Mouse (Mus musculus): ENCODE results near the gene Fgfr2. TPM values are rescaled to one million over a fixed set of nuclear protein-coding genes. Genes with fewer than 3 reads are reported as not detected.

The Fgfr2 gene
- total RNA-seq, 1 experiment: 37.5 TPM

- Histone ChIP-seq H3K36me3 (ENCODE audit: control insufficient read depth, insufficient read depth, low read length, poor library complexity, severe bottlenecking) (no peaks in the 10 kb centered on the region), H3K4me3 (ENCODE audit: insufficient read depth in 1 of 2, low read depth in 1 of 2, low read length in 2 of 2, poor library complexity in 1 of 2, severe bottlenecking in 1 of 2) (peak overlapping the region; percentile 77 to 87), H3K9me3 (ENCODE audit: control insufficient read depth, insufficient read depth, low read depth, low read length) (no peaks in the 10 kb centered on the region), H3K4me1 (ENCODE audit: control insufficient read depth in 2 of 2, insufficient read depth in 2 of 2, low read length in 2 of 2, poor library complexity in 1 of 2) (peaks cover 9 to 18% of the 10 kb centered on the region in 2 experiments), H3K27ac (ENCODE audit: insufficient read depth, low read depth, low read length, poor library complexity, severe bottlenecking) (peak overlapping the region; percentile 71), H3K9ac (ENCODE audit: insufficient read depth, low read depth, low read length, poor library complexity, severe bottlenecking) (peak overlapping the region; percentile 93)
- peak; percentile 59 for DNase-seq (ENCODE audit: low read depth, low spot score)
- no peak for TF ChIP-seq ZC3H11A (IDR thresholded peaks at IDR 0.05; ENCODE audit: borderline replicate concordance, low read depth, low read length)
- no peak for TF ChIP-seq ZNF384 (IDR thresholded peaks at IDR 0.05; ENCODE audit: low read depth, low read length)
- no peak for TF ChIP-seq MAFK (IDR thresholded peaks at IDR 0.05; ENCODE audit: insufficient read depth, low read depth, low read length)
- no peak for TF ChIP-seq CHD2 (IDR thresholded peaks at IDR 0.05; ENCODE audit: low read depth, low read length)
- no peak; the same call in 1 of the 2 replicates for TF ChIP-seq HCFC1 (IDR thresholded peaks at IDR 0.05; ENCODE audit: borderline replicate concordance, insufficient read depth, low read length)
- in situ Hi-C loops (cut with MboI; ENCODE audit: low sequenced_read_pairs in 2 of 2, unreplicated experiment in 2 of 2): no loop called here
Observed at GRCm38 (mm10) chr7:130645994-130646761, 2477.0 kb downstream of the Fgfr2 start.

- Histone ChIP-seq H3K36me3 (ENCODE audit: control insufficient read depth, insufficient read depth, low read length, poor library complexity, severe bottlenecking) (no peaks in the 10 kb centered on the region), H3K9me3 (ENCODE audit: control insufficient read depth, insufficient read depth, low read depth, low read length) (no peaks in the 10 kb centered on the region), H3K9ac (ENCODE audit: insufficient read depth, low read depth, low read length, poor library complexity, severe bottlenecking) (peak overlapping the region; percentile 93), H3K4me3 (ENCODE audit: insufficient read depth in 1 of 2, low read depth in 1 of 2, low read length in 2 of 2, poor library complexity in 1 of 2, severe bottlenecking in 1 of 2) (peak overlapping the region; percentile 77 to 87), H3K4me1 (ENCODE audit: control insufficient read depth in 2 of 2, insufficient read depth in 2 of 2, low read length in 2 of 2, poor library complexity in 1 of 2) (peaks cover 9 to 18% of the 10 kb centered on the region in 2 experiments), H3K27ac (ENCODE audit: insufficient read depth, low read depth, low read length, poor library complexity, severe bottlenecking) (peak overlapping the region; percentile 71)
- in situ Hi-C loops (cut with MboI; ENCODE audit: low sequenced_read_pairs in 2 of 2, unreplicated experiment in 2 of 2): no loop called here
- DNase-seq (ENCODE audit: low read depth, low spot score): no peak
- peak; percentile 31; the same call in 1 of the 2 replicates for TF ChIP-seq MAFK (IDR thresholded peaks at IDR 0.05; ENCODE audit: insufficient read depth, low read depth, low read length)
- no peak for TF ChIP-seq CHD2 (IDR thresholded peaks at IDR 0.05; ENCODE audit: low read depth, low read length)
- TF ChIP-seq HCFC1 (IDR thresholded peaks at IDR 0.05; ENCODE audit: borderline replicate concordance, insufficient read depth, low read length): no peak
Observed at GRCm38 (mm10) chr7:130645332-130645993, 2477.7 kb downstream of the Fgfr2 start.

GRCm38 (mm10) chr7:130640681-130641080, 2482.5 kb downstream of the Fgfr2 start:
- Histone ChIP-seq H3K4me1 (ENCODE audit: control insufficient read depth in 2 of 2, insufficient read depth in 2 of 2, low read length in 2 of 2, poor library complexity in 1 of 2) (peaks cover 2 to 4% of the 10 kb centered on the region in 2 experiments; a peak in 2 of 4 replicates), H3K4me3 (ENCODE audit: insufficient read depth in 1 of 2, low read depth in 1 of 2, low read length in 2 of 2, poor library complexity in 1 of 2, severe bottlenecking in 1 of 2) (no peak overlapping the region), H3K9ac (ENCODE audit: insufficient read depth, low read depth, low read length, poor library complexity, severe bottlenecking) (no peak overlapping the region), H3K9me3 (ENCODE audit: control insufficient read depth, insufficient read depth, low read depth, low read length) (no peaks in the 10 kb centered on the region), H3K27ac (ENCODE audit: insufficient read depth, low read depth, low read length, poor library complexity, severe bottlenecking) (no peak overlapping the region), H3K36me3 (ENCODE audit: control insufficient read depth, insufficient read depth, low read length, poor library complexity, severe bottlenecking) (no peaks in the 10 kb centered on the region)
- no peak for DNase-seq (ENCODE audit: low read depth, low spot score)
- no peak for TF ChIP-seq ZC3H11A (IDR thresholded peaks at IDR 0.05; ENCODE audit: borderline replicate concordance, low read depth, low read length)
- TF ChIP-seq ZNF384 (IDR thresholded peaks at IDR 0.05; ENCODE audit: low read depth, low read length): no peak
- TF ChIP-seq CHD2 (IDR thresholded peaks at IDR 0.05; ENCODE audit: low read depth, low read length): no peak
- no peak for TF ChIP-seq HCFC1 (IDR thresholded peaks at IDR 0.05; ENCODE audit: borderline replicate concordance, insufficient read depth, low read length)
- no peak for TF ChIP-seq MAFK (IDR thresholded peaks at IDR 0.05; ENCODE audit: insufficient read depth, low read depth, low read length)
- in situ Hi-C loops (cut with MboI; ENCODE audit: low sequenced_read_pairs in 2 of 2, unreplicated experiment in 2 of 2): no loop called here

DNA sequence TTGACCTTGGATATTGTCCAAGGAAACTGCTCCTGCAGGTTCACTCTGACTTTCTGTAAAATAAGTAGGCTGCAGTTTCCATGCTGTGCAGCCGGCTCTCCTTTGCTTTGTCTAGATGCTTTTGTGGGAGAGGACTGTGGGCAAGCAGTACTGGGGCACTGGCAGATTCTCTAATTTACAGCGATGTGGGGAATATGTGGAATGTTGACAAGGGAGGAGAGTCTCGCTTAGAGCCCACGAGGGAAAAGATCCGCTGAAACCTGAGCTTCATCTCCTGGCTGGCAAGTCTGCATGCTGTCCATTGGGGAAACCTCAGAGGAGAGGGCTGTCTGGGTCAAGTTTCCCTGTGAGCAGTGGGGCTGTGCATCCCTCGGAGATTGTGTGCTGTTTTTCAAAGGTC, 2485.3 kb downstream of the Fgfr2 start:
- in situ Hi-C loops (cut with MboI; ENCODE audit: low sequenced_read_pairs in 2 of 2, unreplicated experiment in 2 of 2): no loop called here
- DNase-seq (ENCODE audit: low read depth, low spot score): no peak
- H3K4me3 ChIP-seq (ENCODE audit: insufficient read depth in 1 of 2, low read depth in 1 of 2, low read length in 2 of 2, poor library complexity in 1 of 2, severe bottlenecking in 1 of 2): no peak overlapping the region
- no peaks in the 10 kb centered on the region for H3K4me1 ChIP-seq (ENCODE audit: control insufficient read depth in 2 of 2, insufficient read depth in 2 of 2, low read length in 2 of 2, poor library complexity in 1 of 2)
- no peaks in the 10 kb centered on the region for H3K36me3 ChIP-seq (ENCODE audit: control insufficient read depth, insufficient read depth, low read length, poor library complexity, severe bottlenecking)
- no peak overlapping the region for H3K9ac ChIP-seq (ENCODE audit: insufficient read depth, low read depth, low read length, poor library complexity, severe bottlenecking)
- H3K27ac ChIP-seq (ENCODE audit: insufficient read depth, low read depth, low read length, poor library complexity, severe bottlenecking): no peak overlapping the region
- TF ChIP-seq CHD2 (IDR thresholded peaks at IDR 0.05; ENCODE audit: low read depth, low read length) (no peak), HCFC1 (IDR thresholded peaks at IDR 0.05; ENCODE audit: borderline replicate concordance, insufficient read depth, low read length) (no peak), ZNF384 (IDR thresholded peaks at IDR 0.05; ENCODE audit: low read depth, low read length) (no peak), MAFK (IDR thresholded peaks at IDR 0.05; ENCODE audit: insufficient read depth, low read depth, low read length) (no peak), ZC3H11A (IDR thresholded peaks at IDR 0.05; ENCODE audit: borderline replicate concordance, low read depth, low read length) (no peak)
- no peaks in the 10 kb centered on the region for H3K9me3 ChIP-seq (ENCODE audit: control insufficient read depth, insufficient read depth, low read depth, low read length)
